Mouse (Mus musculus): ENCODE measurements around the gene Ptprt.

DNA sequence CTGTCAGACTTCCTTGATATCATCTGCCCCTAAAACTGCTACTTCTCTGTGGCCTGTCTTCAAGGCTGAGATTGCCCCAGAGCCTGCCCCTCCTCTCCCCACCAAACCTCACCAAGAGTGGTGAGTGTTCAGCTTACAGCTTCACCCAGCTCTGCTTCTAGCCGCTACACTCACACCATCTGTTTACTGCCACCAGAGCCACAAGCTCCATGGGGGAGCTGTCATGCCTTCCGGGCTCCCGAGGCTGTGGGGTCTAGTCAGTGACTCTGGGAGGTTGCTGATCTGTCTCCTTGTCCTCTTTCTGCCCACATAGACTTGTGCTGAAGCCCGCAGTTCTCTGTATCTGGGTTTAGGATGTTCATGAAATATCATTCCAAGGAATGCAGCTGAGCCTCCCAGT, 947.9 kb downstream of the Ptprt start:
- no peak for TF ChIP-seq CTCF (conservative IDR thresholded peaks at IDR 0.05; ENCODE audit: insufficient read depth, insufficient read length, low read depth, low read length)
- no peak for TF ChIP-seq POLR2A (IDR thresholded peaks at IDR 0.05; ENCODE audit: low read depth, low read length)

Data from kidney, adult 2 months (tissue).